Mouse (Mus musculus): ENCODE measurements around the gene Tnfrsf13c. TPM values are rescaled to one million over a fixed set of nuclear protein-coding genes. Genes with fewer than 3 reads are reported as not detected.

Gene Tnfrsf13c
- total RNA-seq (2023), result 0.63 and 1.0 TPM in 2 replicates

DNA sequence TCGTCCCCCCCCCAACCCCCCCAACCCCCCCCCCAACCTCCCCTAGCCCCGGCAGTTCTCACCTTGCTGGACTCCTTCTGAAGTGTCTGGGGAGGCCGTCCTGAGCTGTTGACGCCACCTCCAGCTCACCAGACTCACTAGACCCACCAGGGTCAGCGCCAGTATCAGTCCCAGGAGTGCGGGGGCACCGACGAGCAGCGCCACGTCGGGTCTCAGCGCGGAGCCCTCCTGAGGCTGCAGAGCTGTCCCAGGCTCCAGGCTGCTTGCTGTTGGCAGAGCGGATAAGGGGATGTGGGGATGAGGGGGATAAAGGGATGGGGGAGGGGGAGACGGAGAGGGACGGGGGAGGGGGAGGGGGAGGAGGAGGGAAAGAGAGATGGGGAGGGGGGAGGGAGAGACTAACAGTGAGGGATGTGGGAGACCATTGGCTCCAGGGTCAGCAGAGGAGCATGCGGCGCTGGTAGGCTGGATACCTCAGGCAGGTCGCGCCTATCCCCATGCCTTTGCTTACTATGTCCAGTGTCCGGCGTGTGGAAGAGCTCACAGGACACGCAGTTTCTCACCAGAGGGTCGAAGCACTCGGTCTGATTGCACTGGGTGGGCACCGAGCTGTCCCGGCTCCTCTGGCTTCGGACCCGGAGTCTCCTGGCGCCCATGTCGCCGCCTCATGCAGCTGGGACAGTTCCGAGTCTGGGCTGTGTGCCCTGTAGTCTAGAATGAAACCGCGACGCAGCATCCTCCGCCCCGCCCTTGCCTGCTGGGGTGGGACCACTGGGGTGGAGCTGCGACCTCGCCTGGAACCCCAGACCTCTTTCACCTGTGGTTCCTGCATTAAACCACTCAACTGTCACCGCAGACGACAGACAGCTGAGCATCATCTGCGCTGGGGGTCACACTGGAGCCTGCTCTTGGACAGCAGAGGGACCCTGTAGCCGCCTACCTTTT, at the start of gene Tnfrsf13c:
TSS of gene Tnfrsf13c (minus strand) at position 713 of the 945 bp plus-strand sequence.

DNA sequence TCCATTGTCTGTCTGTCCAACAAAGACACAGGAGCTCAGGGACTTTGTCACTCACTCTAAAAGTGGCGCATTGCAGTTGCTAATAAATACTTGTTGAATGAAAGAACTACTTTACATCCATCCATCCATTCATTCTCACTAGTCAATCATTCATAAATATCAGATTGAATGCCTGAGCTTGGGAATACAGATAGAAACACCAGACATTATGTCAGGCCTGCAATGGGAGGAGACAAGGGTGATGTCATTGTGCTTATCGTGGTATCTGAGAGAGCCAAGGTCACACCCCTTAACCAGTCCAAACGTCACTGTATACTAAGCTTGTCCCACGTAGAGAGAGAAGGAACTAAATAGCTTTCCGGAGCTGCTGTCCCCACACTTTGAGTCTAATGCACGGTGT, 27.9 kb upstream of the Tnfrsf13c start, which contains the start of gene 1500009C09Rik:
TSS of gene 1500009C09Rik (plus strand) at position 301 of the 400 bp plus-strand sequence.

DNA sequence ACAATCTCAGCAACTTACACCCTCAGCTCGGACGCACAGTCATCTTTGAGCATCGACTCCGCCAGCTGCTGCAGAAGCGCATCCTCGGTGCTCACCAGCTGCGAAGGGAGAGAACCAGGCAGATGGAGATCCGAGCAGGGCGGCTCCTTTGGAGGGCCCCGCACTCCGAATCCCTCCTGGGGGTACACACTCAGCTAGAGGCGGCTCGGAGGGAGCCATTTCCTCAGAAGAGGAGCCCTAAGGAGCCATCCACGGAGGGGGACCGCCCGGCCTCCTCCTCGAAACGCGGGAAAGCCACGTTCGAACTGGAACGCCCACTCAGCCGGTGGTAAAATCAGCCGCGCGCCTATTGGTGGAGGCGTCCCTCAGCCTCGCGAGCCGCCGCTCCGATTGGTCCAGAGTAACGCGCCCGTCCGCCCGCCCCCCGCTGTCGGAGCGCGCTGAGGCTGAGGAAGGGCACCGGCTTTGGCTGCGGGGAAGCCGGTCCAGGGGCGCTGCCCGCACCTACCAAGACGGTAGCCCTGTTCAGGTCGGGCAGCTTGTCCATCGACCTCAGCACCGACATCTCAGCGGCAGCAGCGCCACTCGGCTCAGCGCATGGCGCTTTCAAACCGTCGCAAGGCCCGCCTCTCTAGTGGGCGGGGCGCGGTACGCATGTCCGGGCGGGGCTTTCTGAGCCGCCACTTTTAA, 20.1 kb upstream of the Tnfrsf13c start, which contains the start of gene Cenpm:
TSS of gene Cenpm (minus strand) at position 634 of the 690 bp plus-strand sequence.

DNA sequence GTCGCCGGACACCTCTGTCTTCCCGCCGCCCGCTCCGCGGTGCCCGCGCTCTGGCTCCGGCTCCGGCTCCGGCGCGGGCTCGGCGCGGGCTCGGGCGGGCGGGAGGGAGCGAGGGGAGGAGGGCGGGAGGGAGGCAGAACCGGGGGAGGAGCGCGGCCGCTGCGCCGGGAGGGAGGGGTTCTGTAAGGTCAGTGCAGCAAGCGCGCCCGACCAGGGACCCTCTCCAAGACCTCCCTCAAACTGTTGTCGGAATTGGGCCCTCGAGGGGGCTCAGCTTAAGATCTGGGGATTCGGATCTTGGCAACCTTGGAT, 11.5 kb downstream of the Tnfrsf13c start, which contains the start of gene Shisa8:
TSS of gene Shisa8 (minus strand) at position 64 of the 312 bp plus-strand sequence.

Other genes starting within 250 kb of the Tnfrsf13c start
- not detected in 2 replicates for gene 1700029P11Rik, start 243.8 kb downstream of the Tnfrsf13c start, total RNA-seq (2023)
- gene Xrcc6, start 236.5 kb downstream of the Tnfrsf13c start, total RNA-seq (2023), result 15.6 and 15.7 TPM in 2 replicates
- gene Desi1, start 190.5 kb downstream of the Tnfrsf13c start, total RNA-seq (2023), result 19.1 and 24.3 TPM in 2 replicates
- 37.9 and 39.5 TPM in 2 replicates for gene Snu13, start 176.8 kb downstream of the Tnfrsf13c start, total RNA-seq (2023)
- not detected in 2 replicates for gene 4930407I10Rik, start 165.2 kb downstream of the Tnfrsf13c start, total RNA-seq (2023)
- gene Mei1, start 154.4 kb downstream of the Tnfrsf13c start, total RNA-seq (2023), result not detected in 2 replicates
- gene Ccdc134, start 96.4 kb downstream of the Tnfrsf13c start, total RNA-seq (2023), result 10.6 and 19.5 TPM in 2 replicates
- gene Srebf2, start 77.2 kb downstream of the Tnfrsf13c start, total RNA-seq (2023), result 71.2 and 99.3 TPM in 2 replicates
- gene Shisa8, start 11.6 kb downstream of the Tnfrsf13c start, total RNA-seq (2023), result not detected in 2 replicates
- gene Cenpm, start 20.4 kb upstream of the Tnfrsf13c start, total RNA-seq (2023), result 10.1 and 10.9 TPM in 2 replicates
- not detected in 2 replicates for gene 1500009C09Rik, start 28.0 kb upstream of the Tnfrsf13c start, total RNA-seq (2023)
- gene Sept3, start 50.5 kb upstream of the Tnfrsf13c start, total RNA-seq (2023), result not detected in 2 replicates
- gene Wbp2nl, start 74.6 kb upstream of the Tnfrsf13c start, total RNA-seq (2023), result not detected in 2 replicates
- 81.3 and 94.9 TPM in 2 replicates for gene Naga, start 114.6 kb upstream of the Tnfrsf13c start, total RNA-seq (2023)
- gene Pheta2, start 114.6 kb upstream of the Tnfrsf13c start, total RNA-seq (2023), result 0.47 and 0.79 TPM in 2 replicates
- gene Smdt1, start 114.6 kb upstream of the Tnfrsf13c start, total RNA-seq (2023), result 69.9 and 76.6 TPM in 2 replicates
- gene Ndufa6, start 130.0 kb upstream of the Tnfrsf13c start, total RNA-seq (2023), result 69.4 and 71.0 TPM in 2 replicates
- gene Cyp2d22, start 155.9 kb upstream of the Tnfrsf13c start, total RNA-seq (2023), result 0.57 and 1.6 TPM in 2 replicates
- gene Cyp2d11, start 169.7 kb upstream of the Tnfrsf13c start, total RNA-seq (2023), result not detected in 2 replicates
- not detected in 2 replicates for gene Cyp2d10, start 182.8 kb upstream of the Tnfrsf13c start, total RNA-seq (2023)
- gene Cyp2d9, start 209.1 kb upstream of the Tnfrsf13c start, total RNA-seq (2023), result not detected in 2 replicates